Mouse (Mus musculus) lung, adult 2 months (tissue): ENCODE measurements around the gene Gmds.

Source experiments
- CTCF ChIP-seq: fragments of 200-500 bp; IDR thresholded peaks from 2 replicates; pipeline ENCODE4 v1.5.1; 2011; ENCODE audit warnings: mild to moderate bottlenecking, low read length, control low read depth; ENCODE audit not compliant: insufficient read depth
- POLR2A ChIP-seq: fragments of 200-500 bp; IDR thresholded peaks from 2 replicates; pipeline ENCODE4 v1.6.1; 2011; ENCODE audit warnings: low read depth, mild to moderate bottlenecking, control low read depth, low read length, borderline replicate concordance; ENCODE audit errors: extremely low read depth

GRCm38 (mm10) chr13:32256121-32256520, 82.4 kb downstream of the Gmds start:
- TF ChIP-seq CTCF, result no peak
- no peak for TF ChIP-seq POLR2A
